Mouse (Mus musculus) stomach, postnatal 0 days (tissue): Measurements from ENCODE around the gene Rcan1. TPM values are rescaled to one million over a fixed set of nuclear protein-coding genes. Genes with fewer than 3 reads are reported as not detected.
A peak's percentile ranks its signal among the peaks of the same experiment; 100 is the strongest.

Source experiments
- ATAC-seq: fragments of 200-750 bp; cut with Nextera tagmentation; 2 replicates; pipeline ENCODE4 v1.8.0; 2017; ENCODE audit not compliant: low FRiP score, low TSS enrichment
- DNase-seq: peaks from one replicate; pipeline ENCODE4 v3.0.0-alpha.2; 2016; ENCODE audit warnings: low spot score
- H3K27ac ChIP-seq: fragments of 300-500 bp; sonication (generic); replicated peaks from 2 replicates; pipeline ENCODE4 v1.5.1; 2014; ENCODE audit warnings: mild to moderate bottlenecking, control low read depth
- H3K27me3 ChIP-seq: fragments of 300-500 bp; sonication (generic); 2 replicates; pipeline ENCODE4 v1.6.1; 2014; ENCODE audit warnings: low read length; ENCODE audit not compliant: control insufficient read depth, insufficient read depth
- H3K36me3 ChIP-seq: fragments of 300-500 bp; sonication (generic); 2 replicates; pipeline ENCODE4 v1.6.1; 2014; ENCODE audit warnings: low read length, mixed read lengths; ENCODE audit not compliant: control insufficient read depth, insufficient read depth
- H3K4me1 ChIP-seq: fragments of 300-500 bp; sonication (generic); replicated peaks from 2 replicates; pipeline ENCODE4 v1.6.1; 2014; ENCODE audit warnings: antibody characterized with exemption; ENCODE audit not compliant: control insufficient read depth, insufficient read depth
- H3K4me2 ChIP-seq: fragments of 300-500 bp; sonication (generic); replicated peaks from 2 replicates; pipeline ENCODE4 v1.6.1; 2014; ENCODE audit warnings: low read depth, mild to moderate bottlenecking, control low read depth, moderate library complexity
- H3K4me3 ChIP-seq: fragments of 300-500 bp; sonication (generic); 2 replicates; pipeline ENCODE4 v1.5.1; 2014; ENCODE audit warnings: low read depth, low read length, control low read depth
- H3K9ac ChIP-seq: fragments of 300-500 bp; sonication (generic); 2 replicates; pipeline ENCODE4 v1.6.1; 2014; ENCODE audit warnings: mild to moderate bottlenecking, low read length, control low read depth, mixed read lengths
- H3K9me3 ChIP-seq: fragments of 300-500 bp; sonication (generic); 2 replicates; pipeline ENCODE4 v1.6.1; 2016; ENCODE audit warnings: low read length; ENCODE audit not compliant: control insufficient read depth
- CTCF ChIP-seq: IDR thresholded peaks from 2 replicates; pipeline ENCODE4 v1.5.1; 2016; ENCODE audit warnings: antibody characterized with exemption, low read depth, mild to moderate bottlenecking, moderate library complexity
- EP300 ChIP-seq: optimal IDR thresholded peaks from 2 replicates; pipeline ENCODE3; 2016; ENCODE audit warnings: antibody characterized with exemption
- WGBS: fragments of 180-500 bp; shearing (Covaris S2); extraction: QIAGEN DNeasy Blood & Tissue Kit; methylation state at CpG from one replicate; pipeline ENCODE4 v1.1.7; 2014; 5-methylcytosine and 5-hydroxymethylcytosine counted together
- polyA plus RNA-seq: library from polyadenylated mRNA; unstranded; fragments of >200 nt; fragmentation: Nextera tagmentation; extraction: Ambion mirVana; gene quantifications from 2 replicates; pipeline ENCODE4 v1.2.1, GENCODE M21; 2015

Rcan1 gene
- polyA plus RNA-seq, 1 experiment from 2014 or later = 24.8 TPM

- H3K9ac ChIP-seq = no peak overlapping the region
- no peaks in the 10 kb centered on the region for H3K9me3 ChIP-seq
- H3K4me3 ChIP-seq = no peak overlapping the region
- 0 out of 2 replicates have a peak, but pooled peaks cover 2% of the 10 kb centered on the region for H3K27me3 ChIP-seq
- 14% methylated on average over 21 of the region's 23 CpGs for WGBS
- ATAC-seq (no peak), DNase-seq (peak; percentile 53)
- no peak overlapping the region for H3K27ac ChIP-seq
- no peaks in the 10 kb centered on the region for H3K36me3 ChIP-seq
- H3K4me2 ChIP-seq = peak overlapping the region; percentile 24; the same call in 1 of the 2 replicates
- TF ChIP-seq CTCF = peak; percentile 81
- TF ChIP-seq EP300 = no peak
- H3K4me1 ChIP-seq = no peaks in the 10 kb centered on the region
Measured at GRCm38 (mm10) chr16:92478561-92479150, 8.0 kb upstream of the Rcan1 start.

- H3K4me1 ChIP-seq = no peaks in the 10 kb centered on the region
- no peaks in the 10 kb centered on the region for H3K36me3 ChIP-seq
- ATAC-seq = peak; percentile 87
- 50% methylated on average over 24 of the region's 25 CpGs for WGBS
- peak overlapping the region; percentile 9; the same call in 1 of the 2 replicates for H3K4me2 ChIP-seq
- no peaks in the 10 kb centered on the region for H3K9me3 ChIP-seq
- 0 out of 2 replicates have a peak, but pooled peaks cover 2% of the 10 kb centered on the region for H3K27me3 ChIP-seq
- TF ChIP-seq EP300 = no peak
- TF ChIP-seq CTCF = no peak
- H3K4me3 ChIP-seq = no peak overlapping the region
- H3K9ac ChIP-seq = no peak overlapping the region
- peak; percentile 89 for DNase-seq
- H3K27ac ChIP-seq = peak overlapping the region; percentile 53; the same call in 1 of the 2 replicates
Measured at GRCm38 (mm10) chr16:92475093-92475860, 4.6 kb upstream of the Rcan1 start.

GRCm38 (mm10) chr16:92472898-92473297 is 2.2 kb upstream of the Rcan1 start:
- Histone ChIP-seq H3K27ac (no peak overlapping the region), H3K4me2 (no peak overlapping the region), H3K4me3 (no peak overlapping the region), H3K36me3 (no peaks in the 10 kb centered on the region), H3K9ac (no peak overlapping the region), H3K4me1 (no peaks in the 10 kb centered on the region), H3K9me3 (no peaks in the 10 kb centered on the region), H3K27me3 (no peaks in the 10 kb centered on the region)
- ATAC-seq = no peak
- TF ChIP-seq EP300 = no peak
- no peak for TF ChIP-seq CTCF
- 62% methylated on average over 3 of the region's 3 CpGs for WGBS
- DNase-seq = no peak

- TF ChIP-seq CTCF (no peak), EP300 (no peak)
- DNase-seq = no peak
- WGBS = 64% methylated on average over 14 of the region's 14 CpGs
- ATAC-seq = no peak
- H3K4me3 ChIP-seq = no peak overlapping the region
- 0 out of 2 replicates have a peak, but pooled peaks cover 2% of the 10 kb centered on the region for H3K4me1 ChIP-seq
- H3K27ac ChIP-seq = no peak overlapping the region
- H3K9ac ChIP-seq = no peak overlapping the region
- H3K36me3 ChIP-seq = no peaks in the 10 kb centered on the region
- no peak overlapping the region for H3K4me2 ChIP-seq
- no peaks in the 10 kb centered on the region for H3K27me3 ChIP-seq
- no peaks in the 10 kb centered on the region for H3K9me3 ChIP-seq
Measured at GRCm38 (mm10) chr16:92468459-92468858, 2.2 kb downstream of the Rcan1 start.

GRCm38 (mm10) chr16:92467041-92467440 is 3.6 kb downstream of the Rcan1 start:
- H3K36me3 ChIP-seq = no peaks in the 10 kb centered on the region
- H3K4me3 ChIP-seq = no peak overlapping the region
- DNase-seq (no peak), ATAC-seq (no peak)
- WGBS = 78% methylated on average over 5 of the region's 5 CpGs
- H3K4me2 ChIP-seq = no peak overlapping the region
- H3K4me1 ChIP-seq = 0 out of 2 replicates have a peak, but pooled peaks cover 2% of the 10 kb centered on the region
- H3K27ac ChIP-seq = no peak overlapping the region
- TF ChIP-seq CTCF (peak; percentile 15; the same call in 1 of the 2 replicates), EP300 (no peak)
- H3K9ac ChIP-seq = no peak overlapping the region
- no peaks in the 10 kb centered on the region for H3K27me3 ChIP-seq
- H3K9me3 ChIP-seq = no peaks in the 10 kb centered on the region
